Mouse (Mus musculus) CD4-positive, CD25-positive, alpha-beta regulatory T cell (primary cell): Measurements from ENCODE around the gene Alpl. TPM values are rescaled to one million over a fixed set of nuclear protein-coding genes. Genes with fewer than 3 reads are reported as not detected.

ENCODE experiments used
- polyA plus RNA-seq: library from polyadenylated mRNA; unstranded; fragments of 100-300 nt; shearing (Covaris generic); gene quantifications from one replicate; pipeline ENCODE4 v1.2.1, GENCODE M21; 2017

Gene Alpl
- polyA plus RNA-seq, result 1.3 TPM

GRCm38 (mm10) chr4:137795611-137796557, at the start of gene Alpl:
Gene Alpl, minus strand, starts transcription at chr4:137796384.

Other genes with a start within 250 kb of the Alpl start
- not detected for gene Ldlrad2, start 221.8 kb downstream of the Alpl start, polyA plus RNA-seq
- gene Usp48, start 202.6 kb downstream of the Alpl start, polyA plus RNA-seq, result 106 TPM
- 1.3 TPM for gene Rap1gap, start 131.7 kb downstream of the Alpl start, polyA plus RNA-seq
- gene Ece1, start 65.9 kb upstream of the Alpl start, polyA plus RNA-seq, result 28.2 TPM
- gene Eif4g3, start 196.6 kb upstream of the Alpl start, polyA plus RNA-seq, result 87.7 TPM